Mouse (Mus musculus): ENCODE results near the gene Ssh3.

- no peak for TF ChIP-seq MAFK (IDR thresholded peaks at IDR 0.05; ENCODE audit: insufficient read depth, low read depth, low read length)
- no peak for TF ChIP-seq ZNF384 (IDR thresholded peaks at IDR 0.05; ENCODE audit: low read depth, low read length)
- no peak for TF ChIP-seq HCFC1 (IDR thresholded peaks at IDR 0.05; ENCODE audit: borderline replicate concordance, insufficient read depth, low read length)
- TF ChIP-seq ZC3H11A (IDR thresholded peaks at IDR 0.05; ENCODE audit: borderline replicate concordance, low read depth, low read length): no peak
- no peak for TF ChIP-seq CHD2 (IDR thresholded peaks at IDR 0.05; ENCODE audit: low read depth, low read length)
Measured at GRCm38 (mm10) chr19:4228891-4229290, 40.1 kb downstream of the Ssh3 start.
